Mouse (Mus musculus): ENCODE results near the gene Gm45785. TPM values are rescaled to one million over a fixed set of nuclear protein-coding genes. Genes with fewer than 3 reads are reported as not detected.

The Gm45785 gene
- total and polyA plus RNA-seq, 3 experiments = not detected

DNA sequence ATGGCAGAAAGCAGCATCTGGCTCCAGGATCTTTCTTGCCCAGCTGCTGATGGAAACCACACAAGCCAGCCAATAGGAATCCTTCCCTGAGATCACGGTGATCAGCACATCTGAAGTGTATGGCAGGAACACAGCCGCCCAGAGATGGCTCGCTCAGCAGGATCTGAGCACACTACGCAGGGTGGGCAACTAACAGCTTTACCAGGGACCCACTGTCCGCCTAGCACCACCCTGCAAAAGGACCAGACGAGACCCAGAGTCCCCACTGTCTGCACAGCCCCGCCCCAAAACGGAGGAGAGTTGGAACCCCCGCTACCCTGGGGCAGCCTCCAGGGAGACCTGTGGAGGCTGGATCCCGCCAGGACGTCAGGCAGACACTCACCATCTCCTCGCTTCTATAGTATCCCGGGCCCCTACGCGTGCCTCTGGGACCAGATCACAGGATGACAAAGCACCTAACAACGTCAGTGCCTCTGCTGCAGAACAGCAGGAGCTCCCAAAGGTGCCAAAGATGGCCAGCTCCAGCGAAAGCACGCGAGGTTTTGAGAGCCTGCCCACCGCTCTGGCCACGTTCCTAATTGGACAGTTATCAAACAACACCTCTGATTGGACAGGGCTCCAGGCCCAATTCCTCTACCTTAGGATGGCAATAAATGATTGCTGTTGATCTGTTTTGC lies 34.3 kb downstream of the Gm45785 start, which contains the start of gene Zfp941:
Gene Zfp941 (minus strand): TSS at position 526 of the 677 bp plus-strand sequence.
- no peak for DNase-seq
- Histone ChIP-seq H3K27me3 (ENCODE audit: control insufficient read depth, insufficient read depth, low read length) (no peaks in the 10 kb centered on the region), H3K27ac (no peak within 1 kb of the TSS), H3K4me3 (peak within 1 kb of the TSS; percentile 27; the same call in 1 of the 2 replicates), H3K79me2 (replicated peaks; ENCODE audit: control insufficient read depth, insufficient read depth, low read length) (no peaks in the 10 kb centered on the region), H3K36me3 (ENCODE audit: control insufficient read depth, insufficient read depth, low read length) (no peaks in the 10 kb centered on the region), H3K9ac (ENCODE audit: low read depth, low read length) (peak within 1 kb of the TSS; percentile 33), H3K4me1 (ENCODE audit: control insufficient read depth, insufficient read depth, low read length) (peaks cover 2% of the 10 kb centered on the region; the same call in 1 of the 2 replicates)
- intact Hi-C loops (cut with DNase I) = no loop called here
- 3% methylated on average over 21 of the region's 21 CpGs for WGBS
- no peak for TF ChIP-seq EP300 (IDR thresholded peaks at IDR 0.05; ENCODE audit: insufficient read depth, low read depth, low read length)
- no peak for TF ChIP-seq POLR2A (IDR thresholded peaks at IDR 0.05; ENCODE audit: insufficient read depth, low read depth, low read length)
- TF ChIP-seq CTCF (IDR thresholded peaks at IDR 0.05) = no peak

DNA sequence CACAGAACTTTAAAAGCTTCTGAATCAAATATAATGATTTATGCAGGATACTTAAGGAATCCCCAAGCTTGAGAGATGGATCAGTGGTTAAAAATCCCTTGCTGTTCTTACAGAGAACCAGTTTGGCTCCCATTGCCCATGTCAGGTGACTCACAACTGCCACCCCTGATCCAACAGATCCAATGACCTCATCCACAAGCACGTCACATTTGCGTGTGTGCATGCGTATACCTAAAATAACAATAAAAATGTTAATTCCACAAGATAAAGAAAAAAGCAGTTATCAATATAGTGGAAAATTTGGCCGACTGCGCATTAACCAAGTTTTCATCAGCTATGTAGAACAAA lies 34.9 kb downstream of the Gm45785 start:
- no peak for DNase-seq
- Histone ChIP-seq H3K9ac (ENCODE audit: low read depth, low read length) (no peak overlapping the region), H3K27ac (no peak overlapping the region), H3K4me3 (no peak overlapping the region; the same call in 1 of the 2 replicates), H3K4me1 (ENCODE audit: control insufficient read depth, insufficient read depth, low read length) (peaks cover 2% of the 10 kb centered on the region; the same call in 1 of the 2 replicates), H3K79me2 (replicated peaks; ENCODE audit: control insufficient read depth, insufficient read depth, low read length) (no peaks in the 10 kb centered on the region), H3K36me3 (ENCODE audit: control insufficient read depth, insufficient read depth, low read length) (no peaks in the 10 kb centered on the region), H3K27me3 (ENCODE audit: control insufficient read depth, insufficient read depth, low read length) (no peaks in the 10 kb centered on the region)
- 43% methylated on average over 5 of the region's 5 CpGs for WGBS
- TF ChIP-seq CTCF (IDR thresholded peaks at IDR 0.05) (no peak), EP300 (IDR thresholded peaks at IDR 0.05; ENCODE audit: insufficient read depth, low read depth, low read length) (no peak), POLR2A (IDR thresholded peaks at IDR 0.05; ENCODE audit: insufficient read depth, low read depth, low read length) (no peak)
- intact Hi-C loops (cut with DNase I) = no loop called here

DNA sequence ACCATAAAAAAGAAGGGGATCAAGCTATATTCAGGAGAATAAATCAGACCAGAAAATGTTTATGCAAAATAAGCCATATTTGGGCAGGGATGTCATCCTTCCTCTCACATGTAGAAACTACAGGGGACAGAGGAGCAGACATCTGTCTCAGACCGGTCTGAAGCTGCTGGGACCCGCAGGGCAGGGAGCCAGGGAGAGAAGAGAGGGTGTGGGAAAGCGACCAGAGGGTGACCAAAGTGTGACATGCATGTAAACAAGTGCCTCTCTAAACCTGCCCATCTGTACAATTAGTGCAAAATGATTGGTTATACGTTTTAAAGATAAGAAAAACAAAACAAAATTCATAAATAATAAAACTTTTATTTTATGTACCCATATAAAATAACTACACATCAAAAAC lies 36.0 kb downstream of the Gm45785 start:
- H3K36me3 ChIP-seq (ENCODE audit: control insufficient read depth, insufficient read depth, low read length) = no peaks in the 10 kb centered on the region
- H3K9ac ChIP-seq (ENCODE audit: low read depth, low read length) = no peak overlapping the region
- H3K79me2 ChIP-seq (replicated peaks; ENCODE audit: control insufficient read depth, insufficient read depth, low read length) = no peaks in the 10 kb centered on the region
- WGBS = 61% methylated on average over 4 of the region's 4 CpGs
- intact Hi-C loops (cut with DNase I) = no loop called here
- TF ChIP-seq CTCF (IDR thresholded peaks at IDR 0.05) (no peak), POLR2A (IDR thresholded peaks at IDR 0.05; ENCODE audit: insufficient read depth, low read depth, low read length) (no peak), EP300 (IDR thresholded peaks at IDR 0.05; ENCODE audit: insufficient read depth, low read depth, low read length) (no peak)
- H3K4me1 ChIP-seq (ENCODE audit: control insufficient read depth, insufficient read depth, low read length) = peaks cover 2% of the 10 kb centered on the region; the same call in 1 of the 2 replicates
- no peak overlapping the region for H3K4me3 ChIP-seq
- H3K27ac ChIP-seq = no peak overlapping the region
- no peak for DNase-seq
- no peaks in the 10 kb centered on the region for H3K27me3 ChIP-seq (ENCODE audit: control insufficient read depth, insufficient read depth, low read length)

DNA sequence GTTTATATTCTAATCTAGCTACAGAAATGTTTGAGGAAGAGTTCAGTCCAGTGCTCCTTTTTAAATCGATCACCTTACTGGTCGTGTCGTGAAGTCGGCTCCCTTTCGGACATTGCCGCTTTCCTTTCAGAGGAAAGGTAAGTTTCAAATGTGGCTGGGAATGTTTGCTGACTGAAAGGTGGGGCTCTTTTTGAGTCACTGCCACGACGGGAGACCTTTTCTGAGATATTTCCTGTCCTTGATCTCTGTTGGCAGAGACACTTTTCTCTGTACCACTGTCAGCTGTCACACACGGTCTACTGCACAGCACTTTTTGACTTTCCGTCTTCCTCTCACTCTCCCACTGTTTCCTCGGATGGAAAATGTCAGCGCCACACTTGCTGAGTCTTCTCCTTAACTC lies 43.3 kb downstream of the Gm45785 start:
- TF ChIP-seq EP300 (IDR thresholded peaks at IDR 0.05; ENCODE audit: insufficient read depth, low read depth, low read length) (no peak), CTCF (IDR thresholded peaks at IDR 0.05) (no peak), POLR2A (IDR thresholded peaks at IDR 0.05; ENCODE audit: insufficient read depth, low read depth, low read length) (no peak)
- intact Hi-C loops (cut with DNase I) = no loop called here
- Histone ChIP-seq H3K9ac (ENCODE audit: low read depth, low read length) (no peak overlapping the region), H3K36me3 (ENCODE audit: control insufficient read depth, insufficient read depth, low read length) (no peaks in the 10 kb centered on the region), H3K27me3 (ENCODE audit: control insufficient read depth, insufficient read depth, low read length) (no peaks in the 10 kb centered on the region), H3K4me1 (ENCODE audit: control insufficient read depth, insufficient read depth, low read length) (no peaks in the 10 kb centered on the region), H3K27ac (no peak overlapping the region), H3K4me3 (no peak overlapping the region), H3K79me2 (replicated peaks; ENCODE audit: control insufficient read depth, insufficient read depth, low read length) (no peaks in the 10 kb centered on the region)
- 73% methylated on average over 12 of the region's 12 CpGs for WGBS
- no peak for DNase-seq

DNA sequence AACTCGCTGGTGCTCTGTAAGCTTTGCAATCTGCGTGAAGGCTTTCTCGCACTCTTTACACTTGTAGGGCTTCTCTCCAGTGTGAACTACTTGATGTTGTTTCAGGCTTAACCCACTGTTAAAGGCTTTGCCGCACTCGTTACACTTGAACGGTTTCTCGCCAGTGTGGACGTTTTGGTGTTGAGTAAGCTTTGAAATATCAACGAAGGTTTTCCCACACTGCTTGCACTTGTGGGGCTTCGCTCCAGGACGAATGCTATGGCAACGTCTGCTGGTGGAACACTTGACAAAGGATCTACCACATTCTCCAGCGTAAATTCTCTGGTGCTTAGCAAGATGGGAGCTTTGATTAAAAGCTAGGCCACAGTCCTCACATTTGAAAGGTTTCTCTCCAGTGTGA lies 44.4 kb downstream of the Gm45785 start:
- TF ChIP-seq POLR2A (IDR thresholded peaks at IDR 0.05; ENCODE audit: insufficient read depth, low read depth, low read length) = no peak
- TF ChIP-seq CTCF (IDR thresholded peaks at IDR 0.05) = no peak
- no peak for TF ChIP-seq EP300 (IDR thresholded peaks at IDR 0.05; ENCODE audit: insufficient read depth, low read depth, low read length)
- Histone ChIP-seq H3K4me1 (ENCODE audit: control insufficient read depth, insufficient read depth, low read length) (no peaks in the 10 kb centered on the region), H3K9ac (ENCODE audit: low read depth, low read length) (no peak overlapping the region), H3K79me2 (replicated peaks; ENCODE audit: control insufficient read depth, insufficient read depth, low read length) (no peaks in the 10 kb centered on the region), H3K27ac (no peak overlapping the region), H3K36me3 (ENCODE audit: control insufficient read depth, insufficient read depth, low read length) (no peaks in the 10 kb centered on the region), H3K27me3 (ENCODE audit: control insufficient read depth, insufficient read depth, low read length) (no peaks in the 10 kb centered on the region), H3K4me3 (no peak overlapping the region)
- intact Hi-C loops (cut with DNase I) = no loop called here
- no peak for DNase-seq
- 88% methylated on average over 13 of the region's 13 CpGs for WGBS

DNA sequence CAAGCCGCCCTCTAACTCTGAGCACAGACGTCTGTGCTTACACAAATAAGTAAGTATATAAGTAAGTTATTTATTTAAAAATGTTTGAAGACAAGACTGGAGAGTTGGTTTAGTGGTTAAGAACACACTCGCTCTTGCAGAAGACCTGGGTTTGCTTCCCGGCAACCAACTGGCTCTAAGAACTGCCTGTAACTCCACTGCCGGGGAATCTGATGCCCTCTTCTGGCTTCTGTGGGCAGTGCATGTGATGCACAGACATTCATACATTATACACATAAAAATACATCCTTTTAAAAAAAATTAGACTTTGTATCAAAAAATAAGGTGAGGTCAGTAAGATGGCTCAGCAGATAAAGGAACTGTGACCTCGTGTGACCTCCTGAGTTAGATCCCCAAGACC lies 45.6 kb downstream of the Gm45785 start:
- no peak for DNase-seq
- H3K9ac ChIP-seq (ENCODE audit: low read depth, low read length) = no peak overlapping the region
- no peaks in the 10 kb centered on the region for H3K27me3 ChIP-seq (ENCODE audit: control insufficient read depth, insufficient read depth, low read length)
- 90% methylated on average over 6 of the region's 6 CpGs for WGBS
- H3K4me3 ChIP-seq = no peak overlapping the region
- no peaks in the 10 kb centered on the region for H3K79me2 ChIP-seq (replicated peaks; ENCODE audit: control insufficient read depth, insufficient read depth, low read length)
- H3K27ac ChIP-seq = no peak overlapping the region
- H3K36me3 ChIP-seq (ENCODE audit: control insufficient read depth, insufficient read depth, low read length) = no peaks in the 10 kb centered on the region
- no peaks in the 10 kb centered on the region for H3K4me1 ChIP-seq (ENCODE audit: control insufficient read depth, insufficient read depth, low read length)
- intact Hi-C loops (cut with DNase I) = no loop called here
- TF ChIP-seq POLR2A (IDR thresholded peaks at IDR 0.05; ENCODE audit: insufficient read depth, low read depth, low read length) (no peak), CTCF (IDR thresholded peaks at IDR 0.05) (no peak), EP300 (IDR thresholded peaks at IDR 0.05; ENCODE audit: insufficient read depth, low read depth, low read length) (no peak)
